Mouse (Mus musculus) stomach, embryonic 15.5 days (tissue): Measurements from ENCODE around the gene Rufy2. TPM values are rescaled to one million over a fixed set of nuclear protein-coding genes. Genes with fewer than 3 reads are reported as not detected.

Experiments used
- polyA plus RNA-seq: library from polyadenylated mRNA; unstranded; fragments of >200 nt; fragmentation: Nextera tagmentation; extraction: Ambion mirVana; gene quantifications from 2 replicates; pipeline ENCODE4 v1.2.1, GENCODE M21; 2015

Gene Rufy2
- polyA plus RNA-seq, 1 experiment from 2014 or later = 26.6 TPM

Other genes starting within 250 kb of the Rufy2 start
- 100 and 115 TPM in 2 replicates for gene Ccar1, start 187.9 kb upstream of the Rufy2 start, polyA plus RNA-seq
- 17.7 and 23.0 TPM in 2 replicates for gene Tet1, start 71.2 kb upstream of the Rufy2 start, polyA plus RNA-seq
- gene Slc25a16, start 59.6 kb upstream of the Rufy2 start, polyA plus RNA-seq = 12.2 and 13.4 TPM in 2 replicates
- gene Dna2, start 33.2 kb upstream of the Rufy2 start, polyA plus RNA-seq = 16.4 TPM in 2 replicates
- 87.7 and 94.5 TPM in 2 replicates for gene Hnrnph3, start 44.0 kb downstream of the Rufy2 start, polyA plus RNA-seq
- 4.7 and 6.5 TPM in 2 replicates for gene Pbld2, start 44.1 kb downstream of the Rufy2 start, polyA plus RNA-seq
- 6.5 and 8.3 TPM in 2 replicates for gene Pbld1, start 79.9 kb downstream of the Rufy2 start, polyA plus RNA-seq
- gene Atoh7, start 119.4 kb downstream of the Rufy2 start, polyA plus RNA-seq = 0.08 and 0.23 TPM in 2 replicates
- gene Mypn, start 223.7 kb downstream of the Rufy2 start, polyA plus RNA-seq = 0.06 TPM in 2 replicates